Comparison of ENCODE assay signal across 8 mouse cellular contexts in the genomic region with DNA sequence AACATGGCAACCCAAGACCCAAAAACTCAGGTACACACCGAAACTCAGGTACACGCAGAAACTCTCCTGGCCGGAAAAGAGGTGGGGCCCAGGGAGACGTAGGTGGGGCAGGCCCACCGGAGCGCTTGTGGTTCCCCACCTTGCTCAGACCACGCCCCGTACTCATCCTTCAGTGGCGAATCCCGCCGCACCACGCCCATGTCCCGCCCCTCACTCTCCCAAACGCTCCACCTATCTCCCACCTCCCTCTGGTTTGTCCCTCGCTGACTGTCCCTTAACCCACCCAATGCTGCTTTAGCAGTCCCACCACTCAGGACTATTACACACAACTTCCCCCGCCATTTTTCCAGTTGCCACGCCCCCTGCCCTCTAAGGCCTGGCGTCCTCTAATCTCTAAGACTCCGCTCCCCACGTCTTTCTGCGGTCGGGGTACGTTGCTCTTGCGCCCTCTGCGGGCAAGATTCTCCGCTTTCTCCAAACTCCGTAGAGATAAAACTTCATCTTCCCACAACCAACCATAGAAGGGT. TPM values are rescaled to one million over a fixed set of nuclear protein-coding genes. Genes with fewer than 3 reads are reported as not detected.
DNase-seq lines count a peak whose midpoint lies in the region; ATAC-seq and TF ChIP-seq lines count a peak whose summit lies in the region.

No protein-coding gene starts in this region.

- H3K4me3 ChIP-seq in cerebellum, adult 2 months (replicated peaks; ENCODE audit: insufficient read depth, low read depth, low read length), result no peak overlapping the region
- peak overlapping the region; percentile 88 for H3K4me3 ChIP-seq in embryonic facial prominence, embryonic 12.5 days
- peak overlapping the region; percentile 57 for H3K4me3 ChIP-seq in liver, embryonic 12.5 days

- H3K36me3 ChIP-seq in embryonic facial prominence, embryonic 12.5 days, result 0 out of 2 replicates have a peak, but pooled peaks cover 3% of the 10 kb centered on the region
- H3K36me3 ChIP-seq in liver, embryonic 12.5 days, result no peaks in the 10 kb centered on the region
- H3K36me3 ChIP-seq in splenic B cell, adult 2 months (ENCODE audit: control insufficient read depth, insufficient read depth, low read length, poor library complexity, severe bottlenecking), result no peaks in the 10 kb centered on the region

- DNase-seq in cerebellum, adult 2 months, result peak; percentile 32 to 51
- peak; percentile 86 to 88 for DNase-seq in heart, adult 9 months (ENCODE audit: low spot score in 2 of 2)
- DNase-seq in kidney, adult 9 months, result peak; percentile 91
- peak; percentile 89 for DNase-seq in naive thymus-derived CD4-positive, alpha-beta T cell, adult 2 months (ENCODE audit: low read depth)
- peak; percentile 82 for DNase-seq in splenic B cell, adult 2 months (ENCODE audit: low read depth, low spot score)

- peaks cover 10% of the 10 kb centered on the region; the same call in 1 of the 2 replicates for H3K27me3 ChIP-seq in cerebellum, adult 2 months (ENCODE audit: control insufficient read depth, insufficient read depth, low read length)
- H3K27me3 ChIP-seq in embryonic facial prominence, embryonic 12.5 days, result no peaks in the 10 kb centered on the region
- H3K27me3 ChIP-seq in liver, embryonic 12.5 days (replicated peaks), result peaks cover 70% of the 10 kb centered on the region
- H3K27me3 ChIP-seq in splenic B cell, adult 2 months (ENCODE audit: control insufficient read depth, insufficient read depth, low read length, poor library complexity, severe bottlenecking), result 0 out of 2 replicates have a peak, but pooled peaks cover 2% of the 10 kb centered on the region

- no peak for TF ChIP-seq POLR2A in cerebellum, adult 2 months (IDR thresholded peaks at IDR 0.05; ENCODE audit: borderline replicate concordance, insufficient read depth, low read length)

- peak overlapping the region; percentile 100 for H3K4me2 ChIP-seq in embryonic facial prominence, embryonic 12.5 days (replicated peaks)
- peak overlapping the region; percentile 82 for H3K4me2 ChIP-seq in liver, embryonic 12.5 days

- WGBS in cerebellum, adult 2 months, result 1% methylated on average over 27 of the region's 27 CpGs
- under 1% methylated on average over 27 of the region's 27 CpGs for WGBS in embryonic facial prominence, embryonic 12.5 days
- under 1% methylated on average over 27 of the region's 27 CpGs for WGBS in liver, embryonic 12.5 days (ENCODE audit: insufficient replicate concordance)

- no peaks in the 10 kb centered on the region for H3K9me3 ChIP-seq in embryonic facial prominence, embryonic 12.5 days
- H3K9me3 ChIP-seq in liver, embryonic 12.5 days (replicated peaks), result no peaks in the 10 kb centered on the region

- peak; percentile 50 for TF ChIP-seq CTCF in cerebellum, adult 2 months (IDR thresholded peaks at IDR 0.05; ENCODE audit: borderline replicate concordance, insufficient read depth, low read depth, low read length)

- H3K9ac ChIP-seq in embryonic facial prominence, embryonic 12.5 days, result peak overlapping the region; percentile 96; the same call in 1 of the 2 replicates
- peak overlapping the region; percentile 67; the same call in 1 of the 2 replicates for H3K9ac ChIP-seq in liver, embryonic 12.5 days

- no peaks in the 10 kb centered on the region for H3K4me1 ChIP-seq in cerebellum, adult 2 months (ENCODE audit: control insufficient read depth, insufficient read depth, low read length)
- H3K4me1 ChIP-seq in embryonic facial prominence, embryonic 12.5 days, result peaks cover 32% of the 10 kb centered on the region
- peaks cover 41% of the 10 kb centered on the region for H3K4me1 ChIP-seq in liver, embryonic 12.5 days

- ATAC-seq in cerebellum, adult (ENCODE audit: insufficient number of reproducible peaks, low FRiP score, low TSS enrichment), result no peak
- peak; percentile 84 for ATAC-seq in embryonic facial prominence, embryonic 12.5 days (ENCODE audit: insufficient number of reproducible peaks, insufficient read depth, low FRiP score, low TSS enrichment)
- peak; percentile 77 for ATAC-seq in liver, embryonic 12.5 days

- no peak overlapping the region for H3K27ac ChIP-seq in cerebellum, adult 2 months (ENCODE audit: insufficient read depth, low read length)
- H3K27ac ChIP-seq in embryonic facial prominence, embryonic 12.5 days, result peak overlapping the region; percentile 100
- H3K27ac ChIP-seq in liver, embryonic 12.5 days, result peak overlapping the region; percentile 87

RNA-seq across cellular contexts. Expression of gene Arhgef17, which starts 0.6 kb away (rescaled TPM):
- polyA plus RNA-seq in cerebellum, adult 2 months (2012; rRNA removed), result 70.0 and 71.4 TPM in 2 replicates
- 11.0 and 11.1 TPM in 2 replicates for polyA plus RNA-seq in embryonic facial prominence, embryonic 12.5 days (2016; fragmentation: Nextera tagmentation; extraction: Ambion mirVana)
- 1.7 and 2.2 TPM in 2 replicates for polyA plus RNA-seq in liver, embryonic 12.5 days (2016; fragmentation: Nextera tagmentation; extraction: Ambion mirVana)

RNA-seq across cellular contexts. Expression of gene P2ry6, which starts 41.9 kb away (rescaled TPM):
- 1.1 and 1.3 TPM in 2 replicates for polyA plus RNA-seq in cerebellum, adult 2 months (2012; rRNA removed)
- 2.7 and 3.6 TPM in 2 replicates for polyA plus RNA-seq in embryonic facial prominence, embryonic 12.5 days (2016; fragmentation: Nextera tagmentation; extraction: Ambion mirVana)
- polyA plus RNA-seq in liver, embryonic 12.5 days (2016; fragmentation: Nextera tagmentation; extraction: Ambion mirVana), result 3.4 and 3.6 TPM in 2 replicates
